7 mouse cellular contexts compared by ENCODE assay signal in genomic region chr2:60082984-60083636, GRCm38 (mm10).
DNase-seq lines count a peak whose midpoint lies in the region; TF ChIP-seq lines count a peak whose summit lies in the region.

No protein-coding gene starts in this region.

- no peak overlapping the region for H3K4me3 ChIP-seq in kidney, adult 2 months (ENCODE audit: insufficient read depth, low read depth, low read length)
- 0 out of 2 replicates have a peak overlapping the region, but pooled peaks have one; percentile 10 for H3K4me3 ChIP-seq in E14TG2a.4 (replicated peaks; ENCODE audit: low read length)
- H3K4me3 ChIP-seq in layer of hippocampus, adult 2 months: peak overlapping the region; percentile 20; the same call in 1 of the 2 replicates

- TF ChIP-seq CTCF in kidney, adult 2 months (conservative IDR thresholded peaks at IDR 0.05; ENCODE audit: insufficient read depth, insufficient read length, low read depth, low read length): no peak
- TF ChIP-seq CTCF in E14TG2a.4 (conservative IDR thresholded peaks at IDR 0.05; ENCODE audit: low read length): no peak
- TF ChIP-seq CTCF in brain, embryonic 14.5 days (IDR thresholded peaks at IDR 0.05; ENCODE audit: borderline replicate concordance, extremely low read depth, insufficient read depth, insufficient read length): no peak
- TF ChIP-seq CTCF in layer of hippocampus, adult 2 months (conservative IDR thresholded peaks at IDR 0.05): no peak

- H3K36me3 ChIP-seq in kidney, adult 2 months (ENCODE audit: control insufficient read depth, insufficient read depth, low read length): no peaks in the 10 kb centered on the region
- no peaks in the 10 kb centered on the region for H3K36me3 ChIP-seq in E14TG2a.4 (ENCODE audit: insufficient read depth, low read length)

- peak; percentile 43 for DNase-seq in kidney, adult 2 months
- DNase-seq in kidney, adult 9 months: no peak
- peak; percentile 84 for DNase-seq in brain, embryonic 14.5 days (ENCODE audit: low read depth)
- peak; percentile 59 to 63 for DNase-seq in layer of hippocampus, adult 2 months (ENCODE audit: low spot score in 2 of 2)
- DNase-seq in natural killer cell, adult 2 months (ENCODE audit: low spot score in 2 of 2): no peak
- DNase-seq in urinary bladder, postnatal 25 days (ENCODE audit: low spot score): no peak

- H3K4me1 ChIP-seq in kidney, adult 2 months (ENCODE audit: control insufficient read depth, insufficient read depth, low read length): peaks cover 16% of the 10 kb centered on the region
- peaks cover 76% of the 10 kb centered on the region for H3K4me1 ChIP-seq in E14TG2a.4 (replicated peaks; ENCODE audit: low read depth, low read length)

- H3K27ac ChIP-seq in kidney, adult 2 months (ENCODE audit: insufficient read depth, low read depth, low read length): no peak overlapping the region
- peak overlapping the region; percentile 63 for H3K27ac ChIP-seq in layer of hippocampus, adult 2 months

- 41% methylated on average over 7 of the region's 7 CpGs for WGBS in kidney, adult 2 months

- no peaks in the 10 kb centered on the region for H3K27me3 ChIP-seq in kidney, adult 2 months (replicated peaks; ENCODE audit: control insufficient read depth, insufficient read depth, low read length)
- H3K27me3 ChIP-seq in E14TG2a.4 (ENCODE audit: insufficient read depth, low read length): no peaks in the 10 kb centered on the region

- no peak for TF ChIP-seq POLR2A in kidney, adult 2 months (IDR thresholded peaks at IDR 0.05; ENCODE audit: low read depth, low read length)
- no peak for TF ChIP-seq POLR2A in brain, embryonic 14.5 days (IDR thresholded peaks at IDR 0.05; ENCODE audit: borderline replicate concordance, extremely low read depth, insufficient read depth, insufficient read length, poor library complexity, severe bottlenecking)

- H3K9me3 ChIP-seq in E14TG2a.4 (ENCODE audit: low read length): no peaks in the 10 kb centered on the region

Comparison
In these comparisons a context has a peak if more than half of its experiments do, and no peak if none do; other contexts are left out.
1. DNase-seq: peak in kidney, adult 2 months (single experiment), brain, embryonic 14.5 days (single experiment) and layer of hippocampus, adult 2 months (2 of 2); none in kidney, adult 9 months (single experiment), natural killer cell, adult 2 months (0 of 2) and urinary bladder, postnatal 25 days (single experiment).